Mouse (Mus musculus) midbrain, embryonic 14.5 days (tissue): Measurements from ENCODE around the gene Ltbp4. TPM values are rescaled to one million over a fixed set of nuclear protein-coding genes. Genes with fewer than 3 reads are reported as not detected.

Source experiments
- ATAC-seq: fragments of 200-750 bp; cut with Nextera tagmentation; 2 replicates; pipeline ENCODE4 v1.8.0; 2017; ENCODE audit warnings: moderate number of reproducible peaks, moderate library complexity; ENCODE audit not compliant: low FRiP score, low TSS enrichment
- DNase-seq: peaks from one replicate; pipeline ENCODE4 v3.0.0-alpha.2; 2015
- H3K27ac ChIP-seq: fragments of 300-500 bp; sonication (generic); replicated peaks from 2 replicates; pipeline ENCODE4 v1.5.1; 2014; ENCODE audit warnings: mild to moderate bottlenecking, low read depth, low read length, moderate library complexity
- H3K27me3 ChIP-seq: fragments of 300-500 bp; sonication (generic); 2 replicates; pipeline ENCODE4 v1.6.1; 2014; ENCODE audit warnings: low read length, control low read depth, mixed read lengths; ENCODE audit not compliant: control insufficient read depth, insufficient read depth
- H3K36me3 ChIP-seq: fragments of 300-500 bp; sonication (generic); 2 replicates; pipeline ENCODE4 v1.6.1; 2014; ENCODE audit warnings: low read length, control low read depth; ENCODE audit not compliant: control insufficient read depth, insufficient read depth
- H3K4me1 ChIP-seq: fragments of 300-500 bp; sonication (generic); 2 replicates; pipeline ENCODE4 v1.6.1; 2014; ENCODE audit warnings: mild to moderate bottlenecking, antibody characterized with exemption, low read length, control low read depth; ENCODE audit not compliant: control insufficient read depth, insufficient read depth
- H3K4me2 ChIP-seq: fragments of 300-500 bp; sonication (generic); 2 replicates; pipeline ENCODE4 v1.6.1; 2014; ENCODE audit warnings: mild to moderate bottlenecking, low read length, moderate library complexity
- H3K4me3 ChIP-seq: fragments of 300-500 bp; sonication (generic); replicated peaks from 2 replicates; pipeline ENCODE4 v1.5.1; 2014; ENCODE audit warnings: low read depth, low read length
- H3K9ac ChIP-seq: fragments of 300-500 bp; sonication (generic); replicated peaks from 2 replicates; pipeline ENCODE4 v1.6.1; 2014; ENCODE audit warnings: mild to moderate bottlenecking, low read length, moderate library complexity
- H3K9me3 ChIP-seq: fragments of 300-500 bp; sonication (generic); 2 replicates; pipeline ENCODE4 v1.6.1; 2016; ENCODE audit warnings: low read length, control low read depth, mixed read lengths; ENCODE audit not compliant: control insufficient read depth
- WGBS: fragments of 180-500 bp; shearing (Covaris S2); extraction: QIAGEN DNeasy Blood & Tissue Kit; methylation state at CpG from one replicate; pipeline ENCODE4 v1.1.7; 2014; 5-methylcytosine and 5-hydroxymethylcytosine counted together
- polyA plus RNA-seq: library from polyadenylated mRNA; unstranded; fragments of >200 nt; fragmentation: Nextera tagmentation; extraction: Ambion mirVana; gene quantifications from 2 replicates; pipeline ENCODE4 v1.2.1, GENCODE M21; 2014

Ltbp4 gene
- polyA plus RNA-seq: 6.4 and 7.4 TPM in 2 replicates

DNA sequence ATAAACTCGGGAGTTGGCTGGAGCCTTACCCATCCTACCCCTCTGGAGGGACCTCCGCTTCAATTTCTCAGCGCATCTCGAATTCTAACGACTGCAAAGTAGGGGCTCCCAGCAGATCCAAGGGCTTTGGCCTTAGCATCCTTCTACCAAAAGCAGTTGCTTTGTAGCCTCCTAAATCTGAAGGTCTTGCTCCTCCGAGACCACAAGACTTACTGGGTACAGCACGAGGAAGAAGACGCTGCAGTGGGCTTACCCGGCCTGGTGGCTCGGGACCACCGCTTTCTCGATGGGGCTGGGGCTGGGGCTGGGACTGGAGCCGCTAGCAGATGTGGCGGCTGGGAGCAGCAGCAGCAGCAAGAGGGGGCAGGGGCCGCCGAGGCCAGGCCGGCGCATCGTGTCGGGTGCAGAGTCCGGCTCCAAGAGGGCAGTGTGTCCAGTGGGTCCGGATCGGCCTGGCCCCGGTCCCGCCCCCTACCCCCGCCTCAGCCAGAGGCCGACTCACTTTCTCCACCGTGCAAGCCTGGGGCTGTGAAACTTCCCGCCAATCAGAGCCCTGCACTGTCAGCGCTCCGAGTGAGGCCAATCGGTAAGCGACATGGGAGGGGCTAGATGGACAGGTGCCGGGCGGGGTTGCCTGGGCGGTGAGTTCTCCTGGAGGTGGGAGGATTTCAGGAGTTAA lies at the start of gene Ltbp4:
Ltbp4 (minus strand) TSS at position 518 of the 679 bp plus-strand sequence.
- no peaks in the 10 kb centered on the region for H3K9me3 ChIP-seq
- peak within 1 kb of the TSS; percentile 53 for H3K4me2 ChIP-seq
- no peak for DNase-seq
- peak within 1 kb of the TSS; percentile 30 for H3K4me3 ChIP-seq
- peaks cover 7% of the 10 kb centered on the region for H3K36me3 ChIP-seq
- H3K9ac ChIP-seq: peak within 1 kb of the TSS; percentile 31
- peaks cover 34% of the 10 kb centered on the region for H3K4me1 ChIP-seq
- no peak within 1 kb of the TSS for H3K27ac ChIP-seq
- no peak for ATAC-seq
- H3K27me3 ChIP-seq: peaks cover 56% of the 10 kb centered on the region
- WGBS: under 1% methylated on average over 36 of the region's 36 CpGs

DNA sequence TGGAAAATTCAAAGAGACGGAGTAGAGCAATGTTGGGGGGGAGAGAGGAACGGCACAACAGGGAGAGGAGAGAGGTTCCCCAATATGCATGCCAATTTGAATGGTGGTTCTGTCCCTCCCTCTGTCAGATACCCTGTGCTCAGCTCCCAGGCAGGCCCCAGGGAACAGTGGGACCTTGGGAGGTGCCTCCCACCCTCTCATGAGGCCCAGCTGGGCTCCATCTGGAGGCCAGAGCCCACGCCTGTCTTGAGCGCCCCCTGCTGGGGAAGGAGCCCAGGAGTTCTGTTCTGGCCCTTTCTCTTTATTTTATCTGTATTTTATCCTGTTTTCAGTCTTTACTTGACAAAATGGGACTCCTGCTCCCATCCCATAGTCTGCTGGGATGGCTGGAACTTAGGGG lies 47.2 kb upstream of the Ltbp4 start:
- 40% methylated on average over 4 of the region's 4 CpGs for WGBS

DNA sequence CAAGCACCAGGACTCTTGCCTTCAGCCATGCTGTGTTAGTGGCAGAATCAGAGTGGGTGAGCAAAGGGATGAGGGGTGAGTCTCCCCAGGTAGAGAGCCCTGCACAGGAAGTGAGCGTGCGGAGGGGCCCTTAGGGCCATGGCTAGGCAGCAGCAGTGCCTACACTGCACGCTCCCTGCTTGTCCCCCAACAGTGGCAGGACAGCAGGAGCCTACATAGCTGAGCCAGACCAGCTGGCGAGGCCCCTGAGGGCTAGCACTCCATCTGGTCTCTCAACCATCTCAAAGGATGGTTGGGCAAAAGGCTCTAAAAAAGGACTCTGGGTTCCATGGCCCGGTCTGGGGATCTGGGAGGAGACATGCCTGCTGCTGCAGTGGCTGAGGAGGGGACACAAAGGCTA lies 46.6 kb upstream of the Ltbp4 start:
- H3K9ac ChIP-seq: no peak overlapping the region
- H3K4me3 ChIP-seq: no peak overlapping the region
- H3K27me3 ChIP-seq: no peaks in the 10 kb centered on the region
- no peak overlapping the region for H3K27ac ChIP-seq
- DNase-seq: no peak
- H3K4me1 ChIP-seq: no peaks in the 10 kb centered on the region
- H3K4me2 ChIP-seq: no peak overlapping the region
- ATAC-seq: no peak
- no peaks in the 10 kb centered on the region for H3K36me3 ChIP-seq
- no peaks in the 10 kb centered on the region for H3K9me3 ChIP-seq
- 67% methylated on average over 5 of the region's 5 CpGs for WGBS

More for the DNA sequence above, 47.2 kb upstream of the Ltbp4 start:
- no peak overlapping the region for H3K4me2 ChIP-seq
- no peak overlapping the region for H3K27ac ChIP-seq
- H3K9ac ChIP-seq: 0 out of 2 replicates have a peak overlapping the region, but pooled peaks have one; percentile 13
- no peaks in the 10 kb centered on the region for H3K27me3 ChIP-seq
- H3K36me3 ChIP-seq: no peaks in the 10 kb centered on the region
- no peaks in the 10 kb centered on the region for H3K9me3 ChIP-seq
- DNase-seq (peak; percentile 68), ATAC-seq (no peak)
- H3K4me1 ChIP-seq: no peaks in the 10 kb centered on the region
- H3K4me3 ChIP-seq: no peak overlapping the region

DNA sequence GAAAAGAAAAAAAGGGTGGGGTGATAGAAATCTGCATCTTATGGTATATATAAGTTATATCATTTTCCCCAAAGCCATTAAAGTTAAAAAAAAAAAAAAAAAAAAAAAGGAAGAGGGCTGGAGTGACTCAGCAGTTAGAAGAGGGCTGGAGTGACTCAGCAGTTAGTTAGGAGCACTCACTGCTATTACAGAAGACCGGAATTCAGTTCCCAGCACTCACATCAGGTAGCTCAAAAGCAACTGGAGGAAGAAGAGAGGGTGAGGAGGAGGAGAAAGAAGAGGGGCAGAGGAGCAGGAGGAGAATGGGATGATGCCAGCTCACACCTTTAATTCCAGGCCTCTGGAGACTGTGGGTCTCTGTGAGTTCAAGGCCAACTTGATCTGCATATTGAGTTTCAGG lies 45.7 kb upstream of the Ltbp4 start:
- no peaks in the 10 kb centered on the region for H3K9me3 ChIP-seq
- ATAC-seq: no peak
- no peak overlapping the region for H3K4me2 ChIP-seq
- 85% methylated on average over 1 of the region's 1 CpGs for WGBS
- no peaks in the 10 kb centered on the region for H3K4me1 ChIP-seq
- H3K4me3 ChIP-seq: no peak overlapping the region
- no peak for DNase-seq
- H3K27ac ChIP-seq: no peak overlapping the region
- H3K9ac ChIP-seq: no peak overlapping the region
- no peaks in the 10 kb centered on the region for H3K36me3 ChIP-seq
- no peaks in the 10 kb centered on the region for H3K27me3 ChIP-seq

DNA sequence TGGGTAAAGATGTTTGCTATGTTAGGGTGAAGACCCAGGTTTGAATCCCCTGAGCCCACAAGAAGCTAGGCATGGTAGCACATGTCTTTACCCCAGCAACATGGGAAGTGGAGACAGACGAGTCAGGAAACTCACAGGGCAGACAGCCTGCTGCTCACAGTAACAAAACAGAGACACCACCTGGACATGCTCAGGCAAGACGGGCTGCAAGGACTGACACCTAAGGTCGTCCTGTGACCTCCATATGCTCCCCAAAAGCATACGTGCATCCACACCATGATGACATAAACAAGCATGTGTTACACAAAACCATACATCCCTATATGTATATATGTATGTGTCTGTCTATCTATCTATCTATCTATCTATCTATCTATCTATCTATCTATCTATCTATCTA lies 44.1 kb upstream of the Ltbp4 start:
- H3K27ac ChIP-seq: no peak overlapping the region
- 61% methylated on average over 4 of the region's 4 CpGs for WGBS
- H3K4me1 ChIP-seq: no peaks in the 10 kb centered on the region
- no peak overlapping the region for H3K4me2 ChIP-seq
- H3K27me3 ChIP-seq: peaks cover 7% of the 10 kb centered on the region
- H3K9me3 ChIP-seq: no peaks in the 10 kb centered on the region
- no peak overlapping the region for H3K9ac ChIP-seq
- DNase-seq: no peak
- ATAC-seq: no peak
- no peak overlapping the region for H3K4me3 ChIP-seq
- no peaks in the 10 kb centered on the region for H3K36me3 ChIP-seq

DNA sequence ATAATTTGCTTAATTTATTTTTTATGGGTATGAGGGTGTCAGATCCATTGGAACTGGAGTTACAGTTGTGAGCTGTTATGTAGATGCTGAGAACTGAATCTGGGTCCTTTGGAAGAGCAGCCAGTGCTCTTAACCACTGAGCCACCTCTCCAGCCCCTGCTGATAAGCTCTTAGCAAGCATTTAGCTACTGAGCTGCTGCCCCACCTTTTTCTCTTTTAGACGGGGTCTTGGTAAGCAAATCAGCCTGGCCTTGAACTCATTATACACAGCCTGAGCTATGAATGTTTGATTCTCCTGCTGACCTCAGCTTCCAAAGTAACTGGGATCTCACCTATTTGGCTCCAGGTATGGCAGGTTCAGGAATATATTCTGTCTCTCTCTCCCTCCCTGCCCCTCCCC lies 43.5 kb upstream of the Ltbp4 start:
- Histone ChIP-seq H3K9ac (no peak overlapping the region), H3K4me2 (no peak overlapping the region), H3K4me3 (no peak overlapping the region), H3K36me3 (no peaks in the 10 kb centered on the region), H3K4me1 (no peaks in the 10 kb centered on the region), H3K27ac (no peak overlapping the region), H3K27me3 (peaks cover 11% of the 10 kb centered on the region), H3K9me3 (no peaks in the 10 kb centered on the region)
- WGBS: 32% methylated on average over 1 of the region's 1 CpGs
- DNase-seq (no peak), ATAC-seq (no peak)

DNA sequence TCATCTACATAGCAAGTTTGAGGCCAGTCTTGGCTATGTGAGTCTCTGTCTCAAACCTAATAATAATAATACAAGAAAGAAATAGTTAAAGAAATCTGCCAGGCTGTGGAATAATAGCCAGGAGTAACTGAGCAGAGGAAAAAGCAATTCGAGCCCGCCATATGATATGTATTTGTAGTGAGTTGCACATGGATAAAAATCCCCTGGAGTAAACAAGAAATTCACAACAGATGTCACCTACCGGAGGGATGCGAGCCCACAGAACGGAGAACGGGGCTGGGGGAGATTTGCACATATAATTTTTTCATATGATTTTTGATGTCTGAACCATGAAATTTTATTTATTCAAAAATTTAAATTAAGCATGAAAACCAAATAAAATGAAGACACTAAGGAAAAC lies 42.3 kb upstream of the Ltbp4 start:
- peaks cover 21% of the 10 kb centered on the region for H3K27me3 ChIP-seq
- no peaks in the 10 kb centered on the region for H3K36me3 ChIP-seq
- H3K9ac ChIP-seq: no peak overlapping the region
- H3K27ac ChIP-seq: no peak overlapping the region
- H3K4me1 ChIP-seq: no peaks in the 10 kb centered on the region
- no peak overlapping the region for H3K4me2 ChIP-seq
- ATAC-seq (no peak), DNase-seq (no peak)
- H3K9me3 ChIP-seq: no peaks in the 10 kb centered on the region
- 68% methylated on average over 6 of the region's 6 CpGs for WGBS
- H3K4me3 ChIP-seq: no peak overlapping the region

DNA sequence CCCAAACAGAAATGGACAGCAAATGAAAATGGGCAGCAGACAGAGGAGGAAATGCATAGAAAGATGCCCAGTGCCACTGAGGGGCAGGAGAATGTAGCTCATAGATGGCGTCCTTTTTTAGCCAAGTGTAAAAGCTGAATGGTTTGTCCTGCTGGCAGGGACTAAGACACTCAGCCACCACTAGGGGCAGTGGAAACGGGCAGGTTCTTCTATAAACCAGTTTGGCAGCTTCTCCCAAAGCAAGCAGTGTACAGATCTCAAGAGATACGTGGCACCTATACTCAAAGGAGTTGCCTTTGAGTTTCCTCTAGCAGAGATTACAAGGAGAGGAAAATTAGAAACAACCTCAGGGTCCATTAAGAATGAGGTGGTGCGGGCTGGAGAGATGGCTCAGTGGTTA lies 40.9 kb upstream of the Ltbp4 start:
- WGBS: 21% methylated on average over 4 of the region's 4 CpGs
- no peaks in the 10 kb centered on the region for H3K36me3 ChIP-seq
- no peak for ATAC-seq
- no peak overlapping the region for H3K9ac ChIP-seq
- peaks cover 33% of the 10 kb centered on the region for H3K27me3 ChIP-seq
- no peak overlapping the region for H3K4me3 ChIP-seq
- H3K27ac ChIP-seq: no peak overlapping the region
- no peaks in the 10 kb centered on the region for H3K9me3 ChIP-seq
- H3K4me1 ChIP-seq: no peaks in the 10 kb centered on the region
- DNase-seq: peak; percentile 75
- H3K4me2 ChIP-seq: no peak overlapping the region

DNA sequence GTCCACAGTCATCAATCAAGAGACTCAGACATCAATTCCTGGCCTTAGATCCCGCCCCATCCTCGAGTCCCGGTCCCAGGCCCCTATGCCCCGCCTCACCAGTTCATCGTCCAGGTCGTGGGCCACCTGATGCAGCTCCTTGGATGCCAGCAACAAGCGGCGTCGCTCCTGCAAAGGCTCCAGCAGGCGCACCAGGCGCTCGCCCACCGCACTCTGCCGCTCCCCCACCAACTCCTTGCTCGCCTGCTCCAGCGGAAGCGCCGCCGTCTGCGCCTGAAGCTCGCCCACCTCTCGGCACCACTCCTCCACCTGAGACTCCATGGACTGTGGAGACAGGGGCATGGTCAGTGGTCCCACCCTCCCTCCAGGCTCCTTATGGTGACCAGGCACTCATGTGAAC lies 37.8 kb upstream of the Ltbp4 start:
- Histone ChIP-seq H3K4me3 (no peak overlapping the region), H3K9me3 (peaks cover 1% of the 10 kb centered on the region; the same call in 1 of the 2 replicates), H3K27me3 (peaks cover 65% of the 10 kb centered on the region), H3K27ac (no peak overlapping the region), H3K4me2 (0 out of 2 replicates have a peak overlapping the region, but pooled peaks have one; percentile 8), H3K36me3 (0 out of 2 replicates have a peak, but pooled peaks cover under 1% of the 10 kb centered on the region), H3K4me1 (no peaks in the 10 kb centered on the region), H3K9ac (no peak overlapping the region)
- ATAC-seq (no peak), DNase-seq (no peak)
- WGBS: 2% methylated on average over 22 of the region's 22 CpGs
